Mouse (Mus musculus): Measurements from ENCODE around the gene Txndc12.

- no peak for TF ChIP-seq CTCF (IDR thresholded peaks at IDR 0.05; ENCODE audit: low read depth, low read length)
- no peak for TF ChIP-seq POLR2A (IDR thresholded peaks at IDR 0.05; ENCODE audit: insufficient read depth, low read length)
- TF ChIP-seq EP300 (IDR thresholded peaks at IDR 0.05; ENCODE audit: insufficient read depth, low read depth, low read length) = no peak
Observed at GRCm38 (mm10) chr4:108902886-108903285, 68.5 kb downstream of the Txndc12 start.

Measured in ES-Bruce4 (cell line).